Mouse (Mus musculus): ENCODE results near the gene Atp6v1c2. TPM values are rescaled to one million over a fixed set of nuclear protein-coding genes. Genes with fewer than 3 reads are reported as not detected.
A peak's percentile ranks its signal among the peaks of the same experiment; 100 is the strongest.

Atp6v1c2 gene
- polyA plus RNA-seq, 1 experiment from 2014 or later: 1.0 TPM

- Histone ChIP-seq H3K9ac (ENCODE audit: low read depth, low read length) (no peak overlapping the region), H3K4me3 (ENCODE audit: low read length) (no peak overlapping the region), H3K4me1 (ENCODE audit: control insufficient read depth, insufficient read depth, low read length) (no peaks in the 10 kb centered on the region), H3K27me3 (ENCODE audit: control insufficient read depth, insufficient read depth, low read length) (no peaks in the 10 kb centered on the region), H3K9me3 (ENCODE audit: control insufficient read depth, low read length) (no peaks in the 10 kb centered on the region), H3K4me2 (replicated peaks; ENCODE audit: low read depth, low read length) (no peak overlapping the region), H3K36me3 (ENCODE audit: control insufficient read depth, insufficient read depth, low read length) (no peaks in the 10 kb centered on the region), H3K27ac (ENCODE audit: low read depth, low read length) (no peak overlapping the region)
- ATAC-seq (ENCODE audit: low FRiP score, low TSS enrichment): no peak
- WGBS: 75% methylated on average over 3 of the region's 3 CpGs
Observed at GRCm38 (mm10) chr12:17339114-17339905, 10.2 kb upstream of the Atp6v1c2 start.

GRCm38 (mm10) chr12:17338338-17338737 is 9.2 kb upstream of the Atp6v1c2 start:
- Histone ChIP-seq H3K4me2 (replicated peaks; ENCODE audit: low read depth, low read length) (no peak overlapping the region), H3K9me3 (ENCODE audit: control insufficient read depth, low read length) (no peaks in the 10 kb centered on the region), H3K36me3 (ENCODE audit: control insufficient read depth, insufficient read depth, low read length) (no peaks in the 10 kb centered on the region), H3K9ac (ENCODE audit: low read depth, low read length) (no peak overlapping the region), H3K4me1 (ENCODE audit: control insufficient read depth, insufficient read depth, low read length) (no peaks in the 10 kb centered on the region), H3K4me3 (ENCODE audit: low read length) (no peak overlapping the region), H3K27ac (ENCODE audit: low read depth, low read length) (no peak overlapping the region), H3K27me3 (ENCODE audit: control insufficient read depth, insufficient read depth, low read length) (no peaks in the 10 kb centered on the region)
- 66% methylated on average over 2 of the region's 2 CpGs for WGBS
- ATAC-seq (ENCODE audit: low FRiP score, low TSS enrichment): no peak; the same call in 1 of the 2 replicates

DNA sequence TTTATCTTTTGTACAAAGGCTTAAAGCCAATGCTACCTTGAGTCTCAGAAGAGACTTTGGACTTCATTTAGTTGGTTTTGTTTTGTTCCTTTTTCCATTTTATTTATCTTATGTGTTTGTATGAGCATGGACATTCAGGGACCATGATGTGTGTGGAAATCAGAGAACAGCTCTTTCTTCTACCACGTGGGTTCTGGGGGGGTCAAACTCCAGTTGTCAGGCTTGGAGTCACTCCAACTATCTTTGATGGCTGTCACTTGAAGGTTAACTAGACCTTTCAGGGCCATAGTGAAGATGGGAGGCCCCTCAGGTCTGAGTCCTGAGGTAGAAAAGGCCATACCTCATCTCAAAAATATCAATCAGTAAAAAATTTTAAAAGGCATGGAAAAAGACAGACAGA is 4.3 kb upstream of the Atp6v1c2 start:
- Histone ChIP-seq H3K27ac (ENCODE audit: low read depth, low read length) (no peak overlapping the region), H3K9ac (ENCODE audit: low read depth, low read length) (no peak overlapping the region), H3K4me1 (ENCODE audit: control insufficient read depth, insufficient read depth, low read length) (no peaks in the 10 kb centered on the region), H3K4me3 (ENCODE audit: low read length) (no peak overlapping the region), H3K36me3 (ENCODE audit: control insufficient read depth, insufficient read depth, low read length) (no peaks in the 10 kb centered on the region), H3K4me2 (replicated peaks; ENCODE audit: low read depth, low read length) (no peak overlapping the region), H3K9me3 (ENCODE audit: control insufficient read depth, low read length) (no peaks in the 10 kb centered on the region), H3K27me3 (ENCODE audit: control insufficient read depth, insufficient read depth, low read length) (no peaks in the 10 kb centered on the region)
- no peak for ATAC-seq (ENCODE audit: low FRiP score, low TSS enrichment)
- WGBS: 21% methylated on average over 1 of the region's 1 CpGs

- Histone ChIP-seq H3K27me3 (ENCODE audit: control insufficient read depth, insufficient read depth, low read length) (peaks cover 31% of the 10 kb centered on the region), H3K4me1 (ENCODE audit: control insufficient read depth, insufficient read depth, low read length) (no peaks in the 10 kb centered on the region), H3K9me3 (ENCODE audit: control insufficient read depth, low read length) (no peaks in the 10 kb centered on the region), H3K36me3 (ENCODE audit: control insufficient read depth, insufficient read depth, low read length) (no peaks in the 10 kb centered on the region), H3K9ac (ENCODE audit: low read depth, low read length) (peak overlapping the region; percentile 28; the same call in 1 of the 2 replicates), H3K4me3 (ENCODE audit: low read length) (peak overlapping the region; percentile 50), H3K4me2 (replicated peaks; ENCODE audit: low read depth, low read length) (peak overlapping the region; percentile 84), H3K27ac (ENCODE audit: low read depth, low read length) (no peak overlapping the region)
- 3% methylated on average over 51 of the region's 51 CpGs for WGBS
- peak; percentile 62 for ATAC-seq (ENCODE audit: low FRiP score, low TSS enrichment)
Observed at GRCm38 (mm10) chr12:17324549-17325470, 4.3 kb downstream of the Atp6v1c2 start.

- Histone ChIP-seq H3K4me3 (ENCODE audit: low read length) (no peak overlapping the region), H3K9me3 (ENCODE audit: control insufficient read depth, low read length) (no peaks in the 10 kb centered on the region), H3K9ac (ENCODE audit: low read depth, low read length) (no peak overlapping the region), H3K27me3 (ENCODE audit: control insufficient read depth, insufficient read depth, low read length) (peaks cover 7% of the 10 kb centered on the region), H3K27ac (ENCODE audit: low read depth, low read length) (no peak overlapping the region), H3K4me2 (replicated peaks; ENCODE audit: low read depth, low read length) (no peak overlapping the region), H3K36me3 (ENCODE audit: control insufficient read depth, insufficient read depth, low read length) (no peaks in the 10 kb centered on the region), H3K4me1 (ENCODE audit: control insufficient read depth, insufficient read depth, low read length) (no peaks in the 10 kb centered on the region)
- 57% methylated on average over 3 of the region's 3 CpGs for WGBS
- no peak for ATAC-seq (ENCODE audit: low FRiP score, low TSS enrichment)
Observed at GRCm38 (mm10) chr12:17318453-17318852, 10.7 kb downstream of the Atp6v1c2 start.

DNA sequence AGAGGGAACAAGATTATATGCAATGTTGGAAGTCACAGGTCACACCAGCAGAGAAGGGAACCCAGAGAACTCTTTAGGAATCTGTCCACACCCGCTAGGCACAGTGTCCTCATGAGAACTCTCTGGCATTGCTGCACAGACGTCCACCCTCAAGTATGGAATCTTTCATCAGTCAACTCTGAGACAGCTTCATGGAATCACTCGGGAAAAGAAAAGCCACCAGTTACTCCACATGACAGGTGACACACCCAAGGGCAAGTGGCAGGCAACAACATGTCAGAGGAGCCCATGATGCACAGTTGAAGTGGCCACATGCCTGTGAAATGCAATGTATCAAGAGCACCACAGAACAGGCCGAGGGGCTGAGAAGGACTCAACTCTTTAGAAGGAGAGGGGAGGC is 11.2 kb downstream of the Atp6v1c2 start:
- Histone ChIP-seq H3K4me3 (ENCODE audit: low read length) (no peak overlapping the region), H3K27ac (ENCODE audit: low read depth, low read length) (no peak overlapping the region), H3K9me3 (ENCODE audit: control insufficient read depth, low read length) (no peaks in the 10 kb centered on the region), H3K27me3 (ENCODE audit: control insufficient read depth, insufficient read depth, low read length) (peaks cover 2% of the 10 kb centered on the region; the same call in 1 of the 2 replicates), H3K36me3 (ENCODE audit: control insufficient read depth, insufficient read depth, low read length) (no peaks in the 10 kb centered on the region), H3K9ac (ENCODE audit: low read depth, low read length) (no peak overlapping the region), H3K4me1 (ENCODE audit: control insufficient read depth, insufficient read depth, low read length) (no peaks in the 10 kb centered on the region), H3K4me2 (replicated peaks; ENCODE audit: low read depth, low read length) (no peak overlapping the region)
- no peak for ATAC-seq (ENCODE audit: low FRiP score, low TSS enrichment)
- 57% methylated on average over 4 of the region's 4 CpGs for WGBS

- no peaks in the 10 kb centered on the region for H3K27me3 ChIP-seq (ENCODE audit: control insufficient read depth, insufficient read depth, low read length)
- H3K36me3 ChIP-seq (ENCODE audit: control insufficient read depth, insufficient read depth, low read length): no peaks in the 10 kb centered on the region
- ATAC-seq (ENCODE audit: low FRiP score, low TSS enrichment): no peak
- WGBS: 96% methylated on average over 5 of the region's 5 CpGs
- H3K4me2 ChIP-seq (replicated peaks; ENCODE audit: low read depth, low read length): no peak overlapping the region
- no peak overlapping the region for H3K4me3 ChIP-seq (ENCODE audit: low read length)
- H3K9me3 ChIP-seq (ENCODE audit: control insufficient read depth, low read length): no peaks in the 10 kb centered on the region
- H3K27ac ChIP-seq (ENCODE audit: low read depth, low read length): no peak overlapping the region
- H3K4me1 ChIP-seq (ENCODE audit: control insufficient read depth, insufficient read depth, low read length): no peaks in the 10 kb centered on the region
- H3K9ac ChIP-seq (ENCODE audit: low read depth, low read length): no peak overlapping the region
Observed at GRCm38 (mm10) chr12:17316096-17316495, 13.1 kb downstream of the Atp6v1c2 start.

DNA sequence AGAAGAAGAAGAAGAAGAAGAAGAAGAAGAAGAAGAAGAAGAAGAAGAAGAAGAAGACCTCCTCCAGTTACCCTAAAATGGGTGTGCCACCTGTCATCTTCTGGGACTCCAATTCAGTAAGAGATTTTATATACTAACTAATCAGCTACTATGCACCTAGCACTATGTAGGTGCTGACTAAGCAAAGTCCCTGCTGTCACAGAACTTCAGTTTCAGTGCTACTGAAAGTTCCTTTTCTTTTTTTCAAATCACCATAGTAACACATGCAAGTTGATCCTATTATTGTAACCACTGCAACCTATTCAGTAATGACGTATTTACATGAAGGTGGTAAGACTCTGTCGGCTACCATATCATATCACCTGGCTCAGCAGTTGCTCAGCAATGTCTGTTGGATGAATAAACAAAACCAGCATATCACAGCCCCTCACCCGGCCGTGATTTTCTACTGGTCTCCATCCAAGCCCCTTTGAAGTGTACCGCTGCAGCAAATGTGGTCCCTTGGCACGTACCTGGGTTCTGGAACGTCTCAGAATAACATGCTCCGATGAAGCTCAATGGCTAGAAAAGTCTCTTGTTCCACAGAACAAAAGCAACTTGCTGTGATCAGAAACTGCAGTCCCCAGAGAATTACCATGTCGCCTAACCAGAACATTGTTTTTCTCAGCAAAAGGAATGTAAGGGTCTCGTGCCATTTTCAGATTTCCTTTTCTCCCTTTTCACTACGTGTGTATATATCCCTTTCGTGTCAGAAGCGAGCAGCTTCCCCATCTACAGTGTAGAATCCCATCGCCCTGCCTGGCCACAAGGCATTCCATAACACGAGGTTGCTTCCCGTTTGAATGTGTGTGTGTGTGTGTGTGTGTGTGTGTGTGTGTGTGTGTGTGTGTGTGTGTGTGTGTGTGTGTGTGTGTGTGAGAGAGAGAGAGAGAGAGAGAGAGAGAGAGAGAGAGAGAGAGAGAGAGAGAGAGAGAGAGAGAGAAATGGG is 18.0 kb downstream of the Atp6v1c2 start:
- H3K27ac ChIP-seq (ENCODE audit: low read depth, low read length): no peak overlapping the region
- 73% methylated on average over 16 of the region's 16 CpGs for WGBS
- H3K4me2 ChIP-seq (replicated peaks; ENCODE audit: low read depth, low read length): no peak overlapping the region
- no peak for ATAC-seq (ENCODE audit: low FRiP score, low TSS enrichment)
- H3K9ac ChIP-seq (ENCODE audit: low read depth, low read length): no peak overlapping the region
- H3K4me3 ChIP-seq (ENCODE audit: low read length): no peak overlapping the region
- no peaks in the 10 kb centered on the region for H3K27me3 ChIP-seq (ENCODE audit: control insufficient read depth, insufficient read depth, low read length)
- H3K4me1 ChIP-seq (ENCODE audit: control insufficient read depth, insufficient read depth, low read length): no peaks in the 10 kb centered on the region
- H3K9me3 ChIP-seq (ENCODE audit: control insufficient read depth, low read length): no peaks in the 10 kb centered on the region
- H3K36me3 ChIP-seq (ENCODE audit: control insufficient read depth, insufficient read depth, low read length): no peaks in the 10 kb centered on the region
